Mouse (Mus musculus) urinary bladder, postnatal 10 days (tissue): ENCODE data around the gene Fam120a.

Experiments
- DNase-seq: peaks from one replicate; pipeline ENCODE4 v3.0.0; 2022; ENCODE audit warnings: low spot score

Gene Fam120a

DNA sequence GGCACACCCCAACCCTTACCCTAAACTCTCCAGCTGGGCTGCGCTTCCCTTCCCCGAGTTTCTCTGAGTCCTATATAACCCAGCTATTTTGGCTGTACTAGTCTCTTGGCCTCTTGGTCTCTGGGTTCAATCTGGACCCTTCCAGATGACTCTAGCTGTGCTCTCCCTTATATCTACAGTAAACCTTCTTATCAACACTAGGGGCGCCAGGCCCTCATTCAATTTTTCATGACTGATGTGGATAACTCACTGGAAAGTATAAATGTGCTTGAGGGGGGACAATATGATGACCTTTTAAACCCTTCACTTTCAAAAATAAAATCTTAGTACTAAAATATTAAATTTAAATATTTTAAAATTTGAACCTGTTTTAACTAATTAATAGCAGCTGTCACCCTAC is 115.0 kb downstream of the Fam120a start:
- DNase-seq, result no peak

DNA sequence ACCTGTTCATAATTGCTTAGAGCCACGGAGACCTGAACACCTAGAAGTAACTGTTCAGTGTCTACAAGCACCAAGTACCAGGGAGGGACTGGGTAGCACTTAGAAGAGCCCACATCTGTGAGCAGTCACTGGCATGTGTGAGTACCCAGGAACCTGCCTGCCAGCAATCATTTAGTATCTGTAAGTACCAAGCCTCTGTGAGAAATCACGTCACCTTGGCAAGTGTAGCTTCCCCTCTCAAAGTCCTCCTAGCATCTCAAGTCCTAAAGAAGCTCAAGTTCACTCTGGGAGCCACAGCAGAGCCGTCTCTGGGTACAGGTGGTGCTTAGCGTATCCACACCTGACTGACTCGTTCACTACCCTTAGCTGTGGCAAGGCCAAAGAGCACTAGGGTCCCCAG is 116.1 kb downstream of the Fam120a start:
- no peak for DNase-seq

DNA sequence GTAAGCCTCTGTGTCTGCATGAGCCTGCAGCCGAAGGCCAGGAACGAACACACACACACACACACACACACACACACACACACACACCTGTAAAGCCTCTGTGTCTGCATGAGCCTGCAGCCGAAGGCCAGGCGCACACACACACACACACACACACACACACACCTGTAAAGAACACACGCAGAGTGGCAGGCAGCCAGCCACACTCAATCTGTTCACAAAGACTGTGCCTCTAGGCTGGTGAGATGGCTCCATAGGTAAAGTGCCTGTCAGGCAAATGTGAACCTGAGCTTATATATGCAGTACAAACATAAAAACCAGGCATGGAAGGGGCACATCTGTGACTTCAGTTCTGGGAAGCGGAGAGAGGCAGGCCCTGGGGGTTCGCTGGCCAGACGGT is 117.0 kb downstream of the Fam120a start:
- DNase-seq, result no peak

DNA sequence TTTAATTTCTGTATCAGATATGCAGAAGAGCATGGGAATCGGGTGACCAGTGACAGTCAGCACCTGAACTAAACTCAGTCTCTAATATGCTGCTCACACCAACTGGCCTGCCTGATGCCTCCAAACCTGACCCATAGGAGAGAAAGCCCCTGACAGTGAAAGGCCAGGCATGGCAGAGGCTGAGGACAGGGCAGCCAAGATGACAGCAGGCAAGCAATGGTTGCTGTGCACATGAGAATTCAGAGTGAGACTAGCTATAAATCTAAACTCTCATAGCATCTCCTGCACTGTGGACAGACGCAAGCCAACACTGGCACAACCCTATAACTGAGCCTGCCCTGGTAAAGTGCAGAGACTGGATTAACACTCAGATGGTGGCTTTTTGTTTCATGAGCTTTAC is 117.5 kb downstream of the Fam120a start:
- no peak for DNase-seq

- DNase-seq, result no peak
Observed at GRCm38 (mm10) chr13:48849155-48849554, 118.7 kb downstream of the Fam120a start.

DNA sequence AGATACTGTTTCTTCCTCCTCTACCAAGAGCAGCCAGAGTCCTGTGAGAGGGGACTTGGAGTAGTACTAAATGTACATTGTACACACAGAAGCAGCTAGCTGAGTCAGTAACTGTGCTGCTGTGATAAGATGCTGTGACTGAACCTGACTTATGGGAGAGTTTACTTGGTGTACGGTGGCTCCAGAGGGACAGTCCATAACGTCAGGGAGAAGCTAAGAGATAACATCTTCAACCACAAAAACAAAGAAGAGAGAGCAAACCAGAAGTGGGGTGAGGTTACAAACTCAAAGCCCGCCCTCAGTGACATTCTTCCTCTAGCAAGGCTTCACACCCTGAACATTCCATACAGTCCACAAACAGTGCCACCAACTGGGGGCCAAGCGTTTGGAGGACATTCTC is 122.5 kb downstream of the Fam120a start:
- no peak for DNase-seq

DNA sequence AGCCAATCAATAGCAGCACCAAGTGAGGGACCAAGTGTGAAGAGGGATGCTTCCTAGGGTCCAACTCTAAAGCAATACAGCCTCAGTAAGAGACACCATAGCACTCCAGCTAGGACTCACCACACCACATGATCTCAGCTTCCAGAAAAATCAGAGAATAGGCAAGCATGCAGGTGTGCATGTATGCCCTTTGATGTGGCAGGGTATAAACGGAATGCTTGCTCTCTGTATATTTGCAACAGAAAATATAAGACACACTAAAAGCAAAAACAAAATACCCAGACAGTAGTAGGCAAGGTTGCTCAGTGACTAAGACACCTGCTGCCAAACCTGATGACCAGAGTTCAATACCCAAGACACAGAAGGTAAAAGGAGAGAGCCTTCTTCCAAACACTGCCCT is 124.3 kb downstream of the Fam120a start:
- DNase-seq, result no peak

GRCm38 (mm10) chr13:48841905-48842592 is 125.8 kb downstream of the Fam120a start:
- no peak for DNase-seq

DNA sequence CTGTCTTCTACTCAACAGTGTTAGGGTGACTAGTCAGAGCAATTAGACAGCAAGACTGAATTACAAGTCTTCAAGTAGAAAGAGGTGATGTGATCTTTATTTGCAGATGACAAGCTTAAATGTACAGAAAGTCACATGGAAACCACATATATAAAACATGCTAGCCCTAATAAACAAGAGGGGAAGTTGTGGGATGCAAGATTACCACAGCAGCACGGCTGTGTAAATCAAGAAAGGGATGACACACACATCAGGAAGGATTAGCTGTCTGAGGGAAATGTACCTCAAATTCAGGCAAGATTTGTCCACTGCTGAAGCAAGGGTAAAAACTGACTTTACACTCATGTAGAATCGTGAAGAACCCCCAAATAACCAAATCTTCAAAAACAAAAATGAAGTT is 129.5 kb downstream of the Fam120a start:
- DNase-seq, result no peak

DNA sequence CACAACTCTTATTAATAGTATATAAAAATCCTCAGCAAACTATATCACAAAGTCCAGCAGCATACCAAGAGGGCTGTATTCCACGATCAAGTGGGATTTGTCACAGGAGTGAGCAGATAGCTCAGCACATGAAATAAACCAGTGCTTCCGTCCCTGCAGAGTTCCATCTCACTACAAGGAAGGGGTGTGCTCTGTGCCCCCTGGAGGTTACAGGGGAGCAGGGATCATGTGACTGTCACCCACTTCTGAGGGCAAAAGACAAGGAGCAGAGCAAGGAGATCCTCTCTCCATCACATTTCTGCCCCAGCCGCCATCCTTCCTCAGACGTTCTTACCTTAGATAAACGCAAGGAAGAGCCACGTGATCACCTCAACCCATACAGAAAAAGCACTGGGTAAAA is 130.3 kb downstream of the Fam120a start:
- DNase-seq, result no peak

DNA sequence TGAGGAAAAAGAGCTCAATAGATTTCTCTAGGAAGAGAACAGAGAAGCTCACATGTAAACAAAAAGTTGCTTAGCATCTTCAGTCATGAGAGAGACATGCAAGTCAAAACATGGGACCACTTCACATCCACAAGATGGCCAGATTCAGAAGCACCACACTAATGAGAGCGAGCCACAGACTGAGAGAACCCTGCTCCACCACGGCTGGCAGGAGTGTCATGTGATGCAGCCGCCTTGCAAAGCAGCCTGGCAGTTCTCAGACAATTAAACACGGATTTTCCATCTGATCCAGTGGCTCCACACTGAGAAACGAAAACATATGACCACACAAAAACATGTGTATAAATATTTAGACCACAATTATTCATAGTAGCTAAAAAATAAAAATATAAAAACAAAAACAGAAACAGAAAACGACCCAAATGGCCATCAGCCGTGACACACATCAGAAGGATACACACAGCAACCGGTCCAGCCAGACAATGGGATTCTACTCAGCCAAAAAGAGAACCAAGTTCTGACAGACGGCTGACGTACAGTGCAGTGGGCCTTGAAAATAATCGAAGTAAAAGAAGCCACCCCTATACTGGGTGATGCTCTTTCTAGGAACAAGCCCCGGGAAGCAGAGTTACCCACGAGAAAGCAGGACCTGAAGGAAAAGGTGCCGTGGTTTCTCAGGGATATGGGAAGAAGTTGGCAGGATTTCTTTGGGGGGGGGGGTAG is 137.1 kb downstream of the Fam120a start:
- no peak for DNase-seq

GRCm38 (mm10) chr13:48829780-48830179 is 138.0 kb downstream of the Fam120a start:
- no peak for DNase-seq
